Mouse (Mus musculus): ENCODE measurements around the gene Chsy1.

Gene Chsy1

DNA sequence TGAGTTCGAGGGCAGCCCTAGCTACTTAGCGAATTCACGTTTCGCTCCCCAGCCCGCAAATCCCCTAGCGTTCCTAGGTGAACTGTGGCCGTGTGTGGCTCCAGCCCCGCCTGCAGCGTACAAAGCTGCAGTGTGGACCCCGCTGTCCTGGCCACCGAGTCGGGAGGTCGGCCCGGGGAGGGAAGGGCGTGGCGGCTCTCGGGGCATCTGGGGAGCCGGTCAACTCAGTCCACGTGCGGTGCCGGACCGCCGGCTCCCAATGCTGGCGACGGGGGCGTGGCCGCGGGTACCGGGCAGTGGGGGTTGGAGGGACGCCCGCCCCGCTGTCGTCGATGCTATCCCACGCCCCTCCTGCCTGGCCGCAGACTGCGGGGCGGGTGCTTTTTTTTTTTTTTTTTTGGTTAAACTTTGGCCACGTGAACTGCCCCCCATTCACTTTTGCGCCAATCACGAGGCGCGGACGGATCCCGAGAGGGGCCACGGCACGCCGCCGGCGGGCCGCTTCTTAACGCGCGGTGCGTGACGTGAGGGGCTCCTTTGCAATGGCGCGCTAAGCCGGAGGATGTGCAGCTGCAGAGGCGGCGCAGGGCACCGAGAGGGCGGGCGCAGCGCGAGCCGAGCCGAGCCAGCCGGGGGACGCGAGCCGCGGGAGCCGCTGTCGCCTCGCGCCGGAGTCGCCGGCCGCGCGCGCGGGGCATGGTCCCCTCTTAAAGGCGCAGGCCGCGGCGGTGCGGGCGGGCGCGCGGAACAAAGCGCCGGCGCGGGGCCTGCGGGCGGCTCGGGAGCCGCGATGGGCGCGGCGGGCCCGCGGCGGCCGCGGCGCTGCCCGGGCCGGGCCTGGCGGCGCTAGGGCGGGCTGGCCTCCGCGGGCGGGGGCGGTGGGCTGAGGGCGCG lies at the start of gene Chsy1:
Chsy1 (plus strand) TSS at position 555 of the 894 bp plus-strand sequence.
- peak; percentile 83 for DNase-seq

DNA sequence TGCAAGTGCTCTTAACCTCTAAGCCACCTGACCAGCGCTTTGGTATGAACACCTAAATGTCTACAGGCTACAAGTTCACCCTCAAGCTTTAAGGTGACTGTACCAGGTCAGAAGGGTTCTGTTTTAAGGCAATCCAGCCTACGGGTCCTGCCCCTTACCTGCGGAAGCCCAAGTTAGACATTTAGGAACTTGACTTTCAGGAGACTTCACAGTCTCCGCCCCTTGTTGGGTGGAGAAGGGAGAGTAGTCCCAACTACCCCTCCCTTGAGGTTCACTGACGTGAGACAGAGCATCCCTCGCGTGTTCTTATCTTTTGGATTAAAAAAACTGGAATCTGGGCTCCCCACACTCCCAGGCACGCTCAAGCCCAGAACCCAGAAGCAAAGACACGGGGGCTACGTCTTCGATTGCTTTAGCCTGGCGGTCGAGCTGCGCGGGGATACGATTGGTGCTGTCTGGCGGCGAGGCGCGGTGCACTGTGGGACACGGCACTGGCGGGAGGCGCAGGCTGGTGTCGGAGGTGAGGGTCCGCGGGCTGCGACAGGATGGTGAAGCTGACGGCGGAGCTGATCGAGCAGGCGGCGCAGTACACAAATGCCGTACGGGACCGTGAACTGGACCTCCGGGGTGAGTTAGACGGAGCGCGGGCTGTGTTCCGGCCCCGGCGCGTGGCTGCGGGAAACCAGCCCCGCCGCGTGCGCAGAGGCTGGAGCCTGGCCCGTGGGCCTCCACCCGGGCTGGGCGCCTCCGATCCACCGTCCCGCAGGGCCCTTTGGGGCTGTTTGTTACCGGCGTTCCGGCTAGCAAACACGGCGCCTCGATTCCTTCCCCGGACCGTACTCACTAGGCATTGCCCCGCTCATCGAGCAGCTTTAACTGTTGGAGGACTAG lies 49.0 kb upstream of the Chsy1 start:
- DNase-seq = peak; percentile 83

DNA sequence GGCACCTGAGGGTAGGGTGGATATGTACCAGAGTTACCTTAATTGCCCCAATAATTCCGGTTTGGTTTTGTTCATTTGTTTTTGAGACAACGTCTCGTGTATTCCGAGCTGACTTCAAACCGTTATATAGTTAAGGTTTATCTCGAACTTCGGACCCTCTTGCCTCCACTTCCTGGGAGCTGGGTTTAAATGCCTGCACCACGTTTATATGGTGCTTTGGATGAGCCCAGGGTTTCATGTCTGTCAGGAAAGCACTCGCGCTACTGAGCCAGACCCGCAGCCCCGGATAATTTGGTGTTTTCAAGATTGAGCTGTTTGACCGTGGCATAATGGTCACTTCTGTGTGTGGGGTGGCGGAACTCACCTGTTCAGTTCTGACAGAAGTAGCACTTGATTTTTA lies 48.3 kb upstream of the Chsy1 start:
- DNase-seq = no peak

DNA sequence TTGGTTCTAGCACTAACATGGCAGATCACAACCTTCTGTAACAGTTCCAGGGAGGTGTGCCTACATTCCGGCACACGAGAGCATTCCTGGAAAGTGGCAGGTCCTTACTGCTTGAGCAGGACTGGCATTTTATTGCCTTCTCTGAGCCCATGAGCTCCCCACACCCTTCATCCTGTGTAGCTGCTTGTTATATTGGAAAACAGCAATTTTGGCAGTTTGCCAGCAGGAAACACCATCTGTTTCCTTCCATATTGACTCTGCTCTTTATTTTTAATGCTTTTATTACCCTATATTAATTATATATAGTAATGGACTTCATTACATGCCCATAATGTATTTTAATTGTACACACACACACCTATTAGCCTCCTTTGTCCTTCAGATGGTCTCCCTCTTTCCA lies 32.9 kb upstream of the Chsy1 start:
- peak; percentile 62 for DNase-seq

DNA sequence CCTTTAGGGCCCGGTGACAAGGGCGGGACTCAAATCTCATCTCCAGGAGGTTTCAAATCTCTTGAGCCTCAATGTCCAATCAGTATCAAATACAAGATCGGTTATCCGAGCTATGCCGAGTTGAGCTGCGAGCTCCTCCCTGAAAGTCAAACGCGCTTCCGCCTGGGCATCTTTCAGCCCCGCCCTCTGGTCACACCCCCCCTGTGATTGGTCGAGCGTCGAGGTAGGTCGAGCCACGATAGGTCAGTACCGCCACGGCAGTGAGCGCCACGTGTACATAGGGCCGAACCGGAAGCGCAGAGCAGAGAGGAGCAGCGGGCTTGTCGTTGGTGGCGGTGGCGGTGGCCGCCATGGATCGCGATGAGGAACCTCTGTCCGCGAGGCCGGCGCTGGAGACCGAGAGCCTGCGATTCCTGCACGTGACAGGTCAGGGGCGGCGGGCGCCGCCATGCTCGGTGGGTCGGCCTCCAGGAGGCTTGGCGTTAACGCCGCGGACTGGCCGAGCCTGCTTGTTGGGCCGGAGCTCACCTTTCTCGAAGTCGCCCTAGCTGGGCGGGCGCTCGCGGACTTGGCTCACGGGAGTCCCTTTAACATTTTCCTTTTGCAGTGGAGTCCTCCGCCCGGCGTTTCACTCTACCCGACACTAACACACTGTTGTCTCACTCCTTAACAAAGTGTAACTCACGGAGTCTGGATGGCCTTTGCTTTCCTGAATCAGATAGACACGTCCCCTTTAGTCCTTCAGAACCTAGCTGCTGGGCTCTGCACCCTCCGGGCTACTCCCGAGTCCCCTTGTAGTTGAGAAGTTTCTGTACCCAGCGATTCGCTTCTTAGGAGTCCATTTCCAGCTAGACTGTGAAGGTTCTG lies 29.7 kb upstream of the Chsy1 start, which contains the start of gene Selenos:
Selenos (plus strand) TSS at position 286 of the 867 bp plus-strand sequence.
- DNase-seq = peak; percentile 93

DNA sequence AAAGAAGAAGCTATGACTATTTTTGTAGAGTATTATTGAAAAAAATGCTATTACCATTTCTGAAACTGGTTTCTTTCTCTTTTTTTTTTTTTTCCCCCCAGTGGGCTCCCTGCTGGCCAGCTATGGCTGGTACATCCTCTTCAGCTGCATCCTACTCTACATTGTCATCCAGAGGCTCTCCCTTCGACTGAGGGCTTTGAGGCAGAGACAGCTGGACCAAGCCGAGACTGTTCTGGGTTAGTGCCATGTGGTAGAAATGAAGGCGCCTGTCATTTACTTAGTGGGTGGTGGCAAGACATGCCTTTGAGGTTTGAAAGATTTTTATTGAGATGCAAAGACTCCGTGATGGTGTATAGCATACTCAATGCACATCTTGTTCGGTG lies 29.1 kb upstream of the Chsy1 start:
- no peak for DNase-seq

DNA sequence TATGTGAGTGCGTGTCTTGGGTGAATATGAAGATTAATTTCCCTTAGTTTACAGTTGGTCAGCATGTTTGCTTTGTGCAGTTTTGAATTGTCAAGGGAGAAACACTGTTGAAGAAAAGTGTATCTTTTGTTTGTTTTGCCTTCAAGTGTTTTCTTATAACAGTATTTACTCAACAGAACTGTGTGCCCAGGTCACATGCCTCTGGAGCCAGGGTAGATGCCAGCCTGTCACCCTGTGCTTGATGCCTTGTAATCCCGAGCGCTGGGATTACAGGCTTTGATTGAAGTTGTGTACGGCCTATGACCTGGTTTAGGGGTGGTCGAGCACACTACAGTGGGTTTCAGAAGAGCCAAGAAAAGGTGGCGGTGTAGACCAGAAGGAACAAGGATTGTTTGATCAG lies 25.6 kb upstream of the Chsy1 start:
- DNase-seq = no peak

DNA sequence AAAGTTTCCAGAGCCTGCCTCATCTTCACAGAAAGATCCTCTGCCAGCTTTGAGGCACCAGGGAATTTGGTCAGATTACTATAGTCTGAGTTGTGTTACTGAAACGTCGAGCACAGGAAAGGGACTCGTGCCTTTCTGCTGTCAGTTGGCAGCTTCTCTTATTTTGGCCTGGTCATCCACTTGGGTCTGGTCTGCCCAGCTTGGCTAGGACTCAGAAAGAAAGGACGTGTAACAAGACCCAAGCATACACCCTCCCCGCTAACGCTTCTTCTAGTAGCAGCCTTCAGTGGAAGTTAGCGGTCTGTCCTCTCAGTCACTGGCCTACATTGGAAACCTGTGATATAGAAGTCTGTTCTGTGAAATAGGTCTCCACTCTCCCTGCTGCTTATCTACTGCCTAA lies 24.8 kb upstream of the Chsy1 start:
- no peak for DNase-seq

DNA sequence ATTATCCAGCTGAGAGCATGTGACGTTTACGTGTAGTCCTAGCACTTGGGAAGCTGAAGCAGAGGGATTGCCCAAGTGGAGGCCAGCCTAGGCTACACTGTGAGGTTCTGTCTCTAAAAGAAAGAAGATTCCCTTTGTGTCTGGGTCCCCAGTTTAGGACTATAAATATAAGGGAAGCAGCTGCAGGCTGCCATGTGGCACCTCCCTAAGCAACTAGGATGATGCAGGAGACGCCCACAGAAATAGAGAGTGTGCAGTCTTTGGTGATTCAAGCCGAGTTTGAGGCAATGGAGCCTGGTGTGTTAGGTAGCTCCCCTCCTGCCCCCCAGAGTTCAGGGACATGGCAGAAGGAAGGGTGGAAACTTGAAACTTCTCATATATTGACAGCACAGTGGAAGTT lies 21.7 kb upstream of the Chsy1 start:
- DNase-seq = no peak

DNA sequence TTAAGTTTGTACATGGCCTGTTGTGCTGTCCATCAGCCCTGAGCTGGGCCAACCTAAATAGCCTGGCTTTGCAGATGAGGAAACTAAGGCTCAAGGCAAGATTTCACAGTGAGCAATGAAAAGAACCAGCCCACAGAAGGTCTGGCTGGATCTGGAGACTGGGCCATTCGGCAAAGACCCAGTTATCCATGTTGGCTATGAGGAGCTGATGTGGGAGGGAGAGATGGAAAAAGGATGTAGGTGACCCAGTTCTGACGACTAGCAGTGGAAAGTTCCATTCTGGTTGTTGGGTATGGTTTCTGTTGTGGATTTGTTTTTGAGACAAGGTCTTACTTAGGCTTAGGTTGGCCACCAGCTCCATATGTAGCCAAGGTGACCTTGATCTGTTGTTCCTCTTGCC lies 21.2 kb upstream of the Chsy1 start:
- no peak for DNase-seq

DNA sequence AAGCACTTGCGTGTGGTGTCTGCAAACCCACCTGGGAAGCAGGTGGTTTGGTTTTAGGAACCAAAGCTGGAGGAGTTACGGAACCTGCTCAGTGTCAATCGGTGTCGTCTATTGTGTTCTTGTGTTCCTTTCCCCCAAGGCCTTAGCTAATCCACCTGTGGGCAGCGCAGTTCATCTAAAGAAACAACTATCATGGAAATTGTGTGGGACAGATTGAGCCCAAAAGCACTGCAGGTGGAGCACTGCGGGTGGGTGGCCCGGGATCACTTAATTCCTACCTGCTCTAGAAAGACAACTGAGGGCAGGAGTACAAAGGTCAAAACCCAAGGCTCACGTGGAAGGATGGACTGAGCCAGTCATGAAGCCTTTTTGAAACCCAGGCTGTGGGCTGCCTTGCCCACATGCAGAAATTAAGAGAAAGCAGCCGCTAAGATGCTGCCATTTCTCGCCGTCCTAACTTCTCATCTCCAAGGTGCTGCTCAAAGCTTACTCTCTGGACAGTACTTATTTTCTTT lies 18.6 kb upstream of the Chsy1 start:
- no peak for DNase-seq

DNA sequence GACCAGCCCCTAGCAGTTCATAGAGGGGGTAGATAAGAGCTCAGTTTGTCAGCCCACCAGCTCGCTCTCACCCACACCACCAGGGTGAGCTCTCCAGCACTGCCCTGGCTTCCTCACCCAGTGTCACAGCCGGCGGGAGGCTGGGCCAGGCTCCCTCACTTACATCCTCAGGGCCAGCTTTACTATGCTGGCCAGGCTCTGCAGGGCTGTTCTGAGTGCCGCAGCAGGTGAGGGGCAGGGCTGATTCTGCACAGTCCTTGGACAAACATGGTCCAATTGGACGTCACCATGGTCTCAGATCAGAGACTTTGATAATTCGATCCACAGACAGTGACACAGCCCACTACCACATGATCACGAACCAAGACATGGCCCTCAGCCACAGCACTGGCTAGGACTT lies 17.8 kb upstream of the Chsy1 start:
- DNase-seq = no peak

DNA sequence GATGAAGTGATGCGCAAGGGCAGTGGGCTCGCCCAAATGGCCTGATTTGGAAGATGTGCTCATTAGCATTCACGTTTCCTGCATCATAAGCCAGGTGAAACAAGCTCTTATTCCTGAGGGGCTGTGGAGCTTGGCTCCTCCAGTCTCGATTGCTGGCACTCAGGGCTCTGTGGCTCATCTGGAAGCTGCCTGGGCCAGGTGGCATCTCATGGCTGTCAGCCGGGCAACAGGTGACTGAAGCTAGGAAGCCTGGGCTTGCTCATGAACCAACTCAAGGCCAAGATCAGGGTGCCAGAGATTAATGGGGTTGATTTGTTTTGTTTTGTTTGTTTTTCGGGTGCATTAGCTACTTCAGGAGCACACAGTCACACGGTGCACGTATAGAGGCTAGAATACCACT lies 16.7 kb upstream of the Chsy1 start:
- DNase-seq = peak; percentile 48

DNA sequence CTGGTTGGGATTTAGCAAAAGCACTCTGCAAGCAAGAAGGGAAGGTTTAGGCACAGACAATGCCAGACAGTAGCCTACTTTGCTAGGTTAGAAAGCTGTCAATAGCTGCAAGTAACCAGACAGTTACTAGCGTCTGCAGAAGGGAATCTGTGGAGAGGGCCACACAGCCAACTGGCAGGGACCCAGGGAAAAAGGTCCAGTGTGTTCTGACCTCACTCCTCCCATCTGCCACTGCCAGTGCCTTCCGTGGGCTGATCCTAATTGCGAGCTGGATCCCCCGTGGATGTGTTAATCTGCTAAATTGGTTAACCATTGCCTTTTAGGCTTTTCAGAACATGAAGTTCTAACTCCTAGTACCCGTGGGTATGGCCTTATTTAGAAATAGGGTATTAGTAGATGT lies 15.2 kb upstream of the Chsy1 start:
- peak; percentile 59 for DNase-seq

DNA sequence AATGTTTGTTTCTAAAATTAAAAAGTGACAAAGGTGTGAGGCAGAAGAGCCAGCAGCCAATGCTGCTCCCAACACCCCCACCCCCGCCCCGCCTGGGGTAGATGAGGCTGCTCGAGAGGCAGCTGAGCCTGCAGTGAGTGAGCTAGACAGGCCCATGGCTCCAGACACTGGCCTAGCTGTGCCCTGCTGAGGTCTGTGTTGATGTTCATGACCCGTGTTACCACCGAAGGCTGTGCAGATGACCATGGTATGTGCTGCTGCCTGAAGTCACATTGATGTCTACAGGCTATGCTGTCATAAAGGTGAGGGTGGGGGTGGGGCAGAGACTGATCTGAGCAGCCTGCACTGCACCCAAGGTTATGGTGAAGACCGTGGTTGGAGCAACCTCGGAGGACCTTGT lies 10.5 kb upstream of the Chsy1 start:
- no peak for DNase-seq

DNA sequence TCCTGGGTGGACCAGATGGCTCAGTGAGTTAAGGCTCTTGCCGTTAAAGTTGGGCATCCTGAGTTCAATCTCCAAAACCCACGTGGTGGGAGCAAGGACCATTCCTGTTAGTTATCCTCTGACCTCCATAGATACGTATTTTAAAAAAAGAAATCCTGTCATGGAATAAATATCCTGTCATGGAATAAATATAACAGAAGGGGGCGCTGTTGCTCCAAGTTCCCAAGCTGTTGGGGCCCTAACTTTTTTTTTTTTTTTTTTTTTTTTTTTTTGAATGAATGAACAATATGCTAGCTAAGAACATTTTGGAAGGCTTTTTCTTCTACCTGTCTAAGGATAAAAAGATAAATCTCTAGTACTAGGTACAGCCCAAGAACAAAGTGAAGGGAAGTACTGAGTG lies 7.4 kb upstream of the Chsy1 start:
- DNase-seq = peak; percentile 65

DNA sequence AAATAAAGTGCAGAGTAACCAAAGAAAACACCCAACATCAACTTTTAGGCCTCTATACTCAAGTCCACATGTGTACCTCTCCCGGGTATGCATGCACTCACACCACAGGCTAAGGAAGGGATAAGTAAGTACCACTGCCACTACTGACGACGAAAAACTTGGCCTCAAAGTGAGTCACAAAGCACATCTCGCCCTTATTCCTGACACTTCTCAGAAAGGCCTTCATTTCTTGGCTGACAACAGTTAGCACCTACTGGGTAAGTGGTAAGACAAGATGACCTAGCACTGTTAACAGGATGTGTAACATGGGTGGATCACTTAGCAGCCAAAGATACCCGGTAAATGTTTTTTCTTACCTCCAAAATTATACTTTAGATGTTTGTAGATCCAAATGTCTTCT lies 4.8 kb upstream of the Chsy1 start:
- no peak for DNase-seq

DNA sequence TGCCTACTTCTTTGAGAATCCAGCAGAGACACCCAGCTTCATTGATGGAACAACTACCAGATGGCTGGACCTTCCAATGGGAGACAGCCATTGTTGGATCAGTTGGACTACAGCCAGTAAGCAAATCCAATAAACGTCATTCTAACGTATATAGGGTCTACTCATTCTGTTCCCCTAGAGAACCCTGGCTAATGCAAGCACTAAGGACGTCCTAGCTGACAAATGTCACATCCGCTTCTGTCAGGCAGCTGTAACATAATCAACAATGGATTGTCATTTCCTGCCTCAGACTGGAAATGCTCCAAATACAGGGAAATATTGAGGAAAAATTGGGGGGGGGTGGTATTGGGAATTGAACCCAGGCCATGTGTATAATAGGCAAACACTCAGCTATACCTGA lies 3.5 kb upstream of the Chsy1 start:
- DNase-seq = no peak

DNA sequence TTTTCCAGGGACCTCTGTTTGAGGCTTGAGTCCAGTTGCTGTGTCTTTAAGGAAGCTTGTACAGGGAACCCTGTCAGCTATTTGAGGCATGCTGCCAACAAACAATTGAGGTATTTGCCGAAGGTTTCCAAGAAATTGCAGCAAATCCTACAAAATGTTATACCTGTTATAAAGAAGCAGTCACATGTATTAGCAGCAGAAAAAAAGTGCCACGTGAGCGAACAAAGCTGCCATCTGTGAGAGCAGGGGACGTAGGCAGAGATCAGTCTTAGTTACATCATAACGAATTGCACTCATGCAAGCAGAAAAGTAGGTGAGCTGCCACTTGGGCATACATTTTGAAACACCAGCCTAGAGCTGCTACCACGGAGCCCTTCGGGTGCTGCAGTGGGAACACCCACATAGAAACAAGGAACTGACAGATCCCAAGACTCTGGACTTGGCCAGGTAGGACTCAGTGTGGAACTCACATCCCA lies 2.7 kb upstream of the Chsy1 start:
- no peak for DNase-seq

DNA sequence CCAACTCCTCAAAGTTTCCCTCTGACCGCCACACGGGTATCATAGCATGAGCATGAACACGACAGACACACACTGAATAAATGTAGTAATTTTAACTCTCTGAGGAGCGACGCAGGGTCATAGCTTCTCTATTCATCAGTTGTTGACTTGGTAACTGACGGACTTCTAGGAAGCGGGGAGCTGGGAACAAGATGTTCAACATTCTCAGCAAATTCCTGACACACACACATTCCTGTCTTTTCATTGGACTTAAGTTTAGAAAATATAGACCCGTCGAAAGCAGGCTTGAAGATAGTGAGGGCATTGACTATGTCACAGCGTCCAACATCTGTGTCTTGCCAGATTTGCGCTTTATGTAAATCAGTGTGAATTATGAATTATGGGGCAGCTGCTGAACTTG lies 2.1 kb upstream of the Chsy1 start:
- no peak for DNase-seq

DNA sequence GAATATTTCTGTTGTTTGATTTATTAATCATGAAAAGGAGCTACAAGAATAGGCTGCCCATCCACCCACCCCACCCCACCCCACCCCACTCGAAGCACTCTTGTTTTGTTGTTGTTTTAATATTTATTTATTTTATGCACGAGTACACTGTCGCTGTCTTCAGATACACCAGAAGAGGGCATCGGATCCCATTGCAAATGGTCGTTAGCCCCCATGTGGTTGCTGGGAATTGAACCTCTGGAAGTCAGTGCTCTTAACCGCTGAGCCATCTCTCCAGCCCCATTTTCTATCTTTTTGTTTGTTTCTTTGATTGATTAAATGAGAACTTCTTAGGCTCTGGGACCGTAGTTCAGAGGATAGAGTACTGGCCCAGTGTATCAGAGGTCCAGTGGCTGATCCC lies 1.4 kb upstream of the Chsy1 start:
- no peak for DNase-seq

DNA sequence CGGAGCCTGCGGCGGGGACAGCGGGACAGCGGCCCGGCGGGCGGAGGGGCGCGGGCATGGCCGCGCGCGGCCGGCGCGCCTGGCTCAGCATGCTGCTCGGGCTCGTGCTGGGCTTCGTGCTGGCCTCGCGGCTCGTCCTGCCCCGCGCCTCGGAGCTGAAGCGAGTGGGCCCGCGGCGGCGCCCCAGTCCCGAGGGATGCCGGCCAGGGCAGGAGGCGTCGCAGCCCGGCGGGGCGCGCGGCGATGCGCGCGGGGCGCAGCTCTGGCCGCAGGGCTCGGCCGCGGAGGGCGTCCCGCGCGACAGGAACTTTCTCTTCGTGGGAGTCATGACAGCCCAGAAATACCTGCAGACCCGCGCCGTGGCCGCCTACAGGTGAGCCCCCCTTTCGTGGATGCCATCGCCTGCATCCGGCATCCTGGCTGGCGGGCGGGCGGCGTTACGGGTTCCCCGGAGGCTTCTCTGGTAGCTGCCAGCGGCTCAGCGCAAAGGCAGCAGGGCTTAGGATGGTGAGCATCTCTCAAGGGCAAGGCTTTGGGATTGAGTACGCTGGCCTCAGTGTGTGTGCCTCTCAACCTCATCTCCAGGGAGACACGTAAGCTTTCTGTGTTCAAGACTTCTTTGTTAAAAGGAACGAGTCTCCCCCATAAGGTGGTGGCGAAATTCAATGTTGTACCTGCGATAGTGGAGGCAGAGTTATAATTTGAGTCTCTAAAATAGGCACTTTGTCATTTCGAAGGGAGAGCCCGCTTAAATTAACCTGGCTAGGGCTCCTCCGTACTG lies 730 bp downstream of the Chsy1 start:
- no peak for DNase-seq
